Comparison of ENCODE assay signal across 8 mouse cellular contexts in genomic region chr12:73708920-73709319, GRCm38 (mm10).
DNase-seq lines count a peak whose midpoint lies in the region; ATAC-seq and TF ChIP-seq lines count a peak whose summit lies in the region.

No protein-coding gene starts in this region.

- H3K27me3 ChIP-seq in CH12.LX (replicated peaks) = no peaks in the 10 kb centered on the region
- 0 out of 2 replicates have a peak, but pooled peaks cover 2% of the 10 kb centered on the region for H3K27me3 ChIP-seq in hindbrain, embryonic 11.5 days (ENCODE audit: control insufficient read depth, insufficient read depth, low read length)
- H3K27me3 ChIP-seq in thymus, adult 2 months (ENCODE audit: control insufficient read depth, insufficient read depth, low read length) = no peaks in the 10 kb centered on the region

- H3K4me3 ChIP-seq in CH12.LX (replicated peaks in 1 of 3; ENCODE audit: low read depth in 2 of 3, low read length in 2 of 3, poor library complexity in 1 of 3) = no peak overlapping the region
- H3K4me3 ChIP-seq in hindbrain, embryonic 11.5 days (ENCODE audit: low read depth, low read length) = no peak overlapping the region
- H3K4me3 ChIP-seq in thymus, adult 2 months (ENCODE audit: control insufficient read depth, insufficient read depth, low read length) = no peak overlapping the region

- H3K79me2 ChIP-seq in CH12.LX (replicated peaks; ENCODE audit: control insufficient read depth, extremely low read depth, insufficient read depth, poor library complexity, severe bottlenecking) = no peaks in the 10 kb centered on the region

- no peak for DNase-seq in CH12.LX (ENCODE audit: extremely low read depth)
- DNase-seq in cerebellum, adult 8-10 months = peak; percentile 74
- peak; percentile 24 to 39 for DNase-seq in frontal cortex, postnatal 25 days (ENCODE audit: low spot score in 2 of 2)
- DNase-seq in hindbrain, embryonic 11.5 days (ENCODE audit: low spot score) = peak; percentile 42
- peak; percentile 25 to 38 for DNase-seq in layer of hippocampus, postnatal 25 days (ENCODE audit: extremely low spot score in 1 of 2, low spot score in 1 of 2)
- peak; percentile 56 for DNase-seq in lung, postnatal 25 days (ENCODE audit: low spot score)
- peak; percentile 49 for DNase-seq in retina, postnatal 7 days (ENCODE audit: low read depth, low spot score)
- DNase-seq in thymus, adult 2 months = no peak

- H3K27ac ChIP-seq in CH12.LX (ENCODE audit: insufficient read depth, low read depth) = no peak overlapping the region
- H3K27ac ChIP-seq in hindbrain, embryonic 11.5 days (ENCODE audit: low read depth, low read length) = no peak overlapping the region
- no peak overlapping the region for H3K27ac ChIP-seq in thymus, adult 2 months (ENCODE audit: control insufficient read depth, insufficient read depth, low read length)

- H3K36me3 ChIP-seq in CH12.LX (replicated peaks in 1 of 2; ENCODE audit: control insufficient read depth in 1 of 2, insufficient read depth in 1 of 2, low read length in 1 of 2) = no peaks in the 10 kb centered on the region
- no peaks in the 10 kb centered on the region for H3K36me3 ChIP-seq in hindbrain, embryonic 11.5 days (ENCODE audit: control insufficient read depth, insufficient read depth, low read length)
- no peaks in the 10 kb centered on the region for H3K36me3 ChIP-seq in thymus, adult 2 months (ENCODE audit: control insufficient read depth, insufficient read depth, low read length)

- 42% methylated on average over 8 of the region's 8 CpGs for WGBS in hindbrain, embryonic 11.5 days
- WGBS in thymus, adult 2 months = 85% methylated on average over 8 of the region's 8 CpGs

- ATAC-seq in hindbrain, embryonic 11.5 days (ENCODE audit: low FRiP score) = no peak

- TF ChIP-seq RAD21 in CH12.LX (IDR thresholded peaks at IDR 0.05; ENCODE audit: low read depth, low read length) = peak; percentile 86

- dilution Hi-C loops in CH12.LX (cut with MboI; ENCODE audit: extremely low pct_ligation_motif_present, extremely low pct_unique_long_range_greater_than_20kb, low sequenced_read_pairs) = no loop called here

- no peak for TF ChIP-seq EP300 in CH12.LX (IDR thresholded peaks at IDR 0.05; ENCODE audit: low read length)

- no peaks in the 10 kb centered on the region for H3K9me3 ChIP-seq in CH12.LX (replicated peaks; ENCODE audit: low read length)
- no peaks in the 10 kb centered on the region for H3K9me3 ChIP-seq in hindbrain, embryonic 11.5 days (ENCODE audit: control insufficient read depth, low read length)

- in situ Hi-C loops in CH12.LX (cut with MboI; ENCODE audit: low pct_ligation_motif_present, low pct_unique_long_range_greater_than_20kb, low sequenced_read_pairs) = loop anchor here (5.0 to 10.0 kb wide), 2 partner anchors 298 to 586 kb away; no protein-coding TSS in a partner anchor

- no peak overlapping the region for H3K9ac ChIP-seq in CH12.LX (ENCODE audit: insufficient read depth, low read depth)
- no peak overlapping the region for H3K9ac ChIP-seq in hindbrain, embryonic 11.5 days (ENCODE audit: low read depth, low read length)

- no peak for TF ChIP-seq POLR2A in CH12.LX (IDR thresholded peaks at IDR 0.05; ENCODE audit: low read depth, low read length)
- no peak for TF ChIP-seq POLR2A in thymus, adult 2 months (IDR thresholded peaks at IDR 0.05; ENCODE audit: control insufficient read depth, extremely low read depth, insufficient read depth, low read length, poor library complexity)

- peaks cover 5 to 40% of the 10 kb centered on the region in 2 experiments; a peak in 2 of 4 replicates for H3K4me1 ChIP-seq in CH12.LX (ENCODE audit: control insufficient read depth in 1 of 2, insufficient read depth in 2 of 2)
- no peaks in the 10 kb centered on the region for H3K4me1 ChIP-seq in hindbrain, embryonic 11.5 days (replicated peaks; ENCODE audit: control insufficient read depth, insufficient read depth, low read length)
- peaks cover 9% of the 10 kb centered on the region for H3K4me1 ChIP-seq in thymus, adult 2 months (replicated peaks; ENCODE audit: control insufficient read depth, insufficient read depth, low read length)

- H3K4me2 ChIP-seq in CH12.LX (ENCODE audit: insufficient read depth, low read depth, poor library complexity, severe bottlenecking) = no peak overlapping the region
- H3K4me2 ChIP-seq in hindbrain, embryonic 11.5 days (replicated peaks; ENCODE audit: low read depth, low read length) = no peak overlapping the region

- peak in 1 of 2 experiments; percentile 78; a peak in 2 of 4 replicates for TF ChIP-seq CTCF in CH12.LX (conservative IDR thresholded peaks at IDR 0.05 in 1 of 2, IDR thresholded peaks at IDR 0.05 in 1 of 2; ENCODE audit: low read depth in 2 of 2, low read length in 2 of 2)
- no peak for TF ChIP-seq CTCF in thymus, adult 2 months (IDR thresholded peaks at IDR 0.05; ENCODE audit: borderline replicate concordance, control insufficient read depth, extremely low read depth, insufficient read depth, low read length, poor library complexity)

TF ChIP-seq in CH12.LX, 34 proteins besides CTCF, POLR2A, EP300 and RAD21:
- TF ChIP-seq JUN (IDR thresholded peaks at IDR 0.05; ENCODE audit: insufficient read depth, low read depth, low read length) = no peak
- TF ChIP-seq UBTF (IDR thresholded peaks at IDR 0.05; ENCODE audit: low read depth, low read length) = no peak
- no peak for TF ChIP-seq KAT2A (IDR thresholded peaks at IDR 0.05; ENCODE audit: insufficient replicate concordance, low read length)
- no peak for TF ChIP-seq NELFE (IDR thresholded peaks at IDR 0.05; ENCODE audit: low read depth, low read length)
- TF ChIP-seq IRF4 (IDR thresholded peaks at IDR 0.05; ENCODE audit: low read depth, low read length) = peak; percentile 26; the same call in 1 of the 2 replicates
- TF ChIP-seq RCOR1 (conservative IDR thresholded peaks at IDR 0.05; ENCODE audit: low read depth, low read length) = no peak
- TF ChIP-seq TBP (conservative IDR thresholded peaks at IDR 0.05; ENCODE audit: low read depth, low read length) = no peak
- TF ChIP-seq ZKSCAN1 (IDR thresholded peaks at IDR 0.05; ENCODE audit: borderline replicate concordance, low read depth, low read length) = no peak
- TF ChIP-seq GABPA (IDR thresholded peaks at IDR 0.05; ENCODE audit: insufficient replicate concordance, low read depth, low read length) = no peak
- TF ChIP-seq CHD2 (IDR thresholded peaks at IDR 0.05; ENCODE audit: low read length) = no peak
- TF ChIP-seq ZC3H11A (IDR thresholded peaks at IDR 0.05; ENCODE audit: low read depth, low read length) = peak; percentile 48
- no peak for TF ChIP-seq MAFK (IDR thresholded peaks at IDR 0.05; ENCODE audit: insufficient replicate concordance, low read length)
- 0 out of 2 replicates have a peak, but pooled peaks have one; percentile 15 for TF ChIP-seq TCF12 (IDR thresholded peaks at IDR 0.05; ENCODE audit: low read depth, low read length)
- no peak for TF ChIP-seq NRF1 (IDR thresholded peaks at IDR 0.05; ENCODE audit: low read depth, low read length)
- TF ChIP-seq MAX (IDR thresholded peaks at IDR 0.05; ENCODE audit: low read length) = no peak
- TF ChIP-seq SMC3 (IDR thresholded peaks at IDR 0.05; ENCODE audit: low read depth, low read length) = peak; percentile 87
- TF ChIP-seq PAX5 (IDR thresholded peaks at IDR 0.05; ENCODE audit: low read length) = no peak
- no peak for TF ChIP-seq ZNF384 (IDR thresholded peaks at IDR 0.05; ENCODE audit: low read depth, low read length)
- TF ChIP-seq USF2 (conservative IDR thresholded peaks at IDR 0.05; ENCODE audit: low read depth, low read length) = no peak
- TF ChIP-seq HCFC1 (IDR thresholded peaks at IDR 0.05; ENCODE audit: low read depth, low read length) = no peak
- TF ChIP-seq ZMIZ1 (IDR thresholded peaks at IDR 0.05; ENCODE audit: low read depth, low read length) = no peak
- no peak for TF ChIP-seq SIN3A (IDR thresholded peaks at IDR 0.05; ENCODE audit: low read length)
- TF ChIP-seq MAZ (IDR thresholded peaks at IDR 0.05; ENCODE audit: low read depth, low read length) = no peak
- no peak for TF ChIP-seq MYC (IDR thresholded peaks at IDR 0.05; ENCODE audit: low read depth, low read length)
- TF ChIP-seq ELF1 (IDR thresholded peaks at IDR 0.05; ENCODE audit: low read depth, low read length) = peak; percentile 40; the same call in 1 of the 2 replicates
- TF ChIP-seq BHLHE40 (IDR thresholded peaks at IDR 0.05; ENCODE audit: low read depth, low read length) = no peak
- no peak for TF ChIP-seq USF1 (IDR thresholded peaks at IDR 0.05; ENCODE audit: low read depth, low read length)

Comparison
In these comparisons a context has a peak if more than half of its experiments do, and no peak if none do; other contexts are left out.
1. DNase-seq: peak in cerebellum, adult 8-10 months (single experiment), frontal cortex, postnatal 25 days (2 of 2), hindbrain, embryonic 11.5 days (single experiment), layer of hippocampus, postnatal 25 days (2 of 2), lung, postnatal 25 days (single experiment) and retina, postnatal 7 days (single experiment); none in CH12.LX (single experiment) and thymus, adult 2 months (single experiment).